Mouse (Mus musculus) stomach, adult 2 months (tissue): ENCODE data around the gene A030005K14Rik. TPM values are rescaled to one million over a fixed set of nuclear protein-coding genes. Genes with fewer than 3 reads are reported as not detected.

Source experiments
- polyA plus RNA-seq: library from polyadenylated mRNA; depleted of rRNA; stranded (reverse); fragments of >200 nt; gene quantifications from 2 replicates; pipeline ENCODE4 v1.2.3, GENCODE M21; 2012; rRNA removed

A030005K14Rik gene
- polyA plus RNA-seq: not detected in 2 replicates

GRCm38 (mm10) chr1:83059278-83059677, at the start of gene A030005K14Rik:
TSS of gene A030005K14Rik (minus strand) at chr1:83059378.

GRCm38 (mm10) chr1:83060643-83061042, 1.5 kb upstream of the A030005K14Rik start, which contains the start of gene Krtap28-13:
TSS of gene Krtap28-13 (plus strand) at chr1:83060930.

GRCm38 (mm10) chr1:83044882-83045427, 14.2 kb downstream of the A030005K14Rik start, which contains the start of gene Gm47969:
TSS of gene Gm47969 (plus strand) at chr1:83044932.

GRCm38 (mm10) chr1:83042380-83042779, 16.8 kb downstream of the A030005K14Rik start, which contains the start of gene Krtap28-10:
TSS of gene Krtap28-10 (minus strand) at chr1:83042480.

GRCm38 (mm10) chr1:83038109-83038672, 21.0 kb downstream of the A030005K14Rik start, which contains the start of gene Slc19a3:
TSS of gene Slc19a3 (minus strand) at chr1:83038448.

Other genes starting within 250 kb of the A030005K14Rik start
- 11.9 and 12.7 TPM in 2 replicates for gene Agfg1, start 219.9 kb downstream of the A030005K14Rik start, polyA plus RNA-seq
- 0.21 and 0.22 TPM in 2 replicates for gene A030005L19Rik, start 146.1 kb downstream of the A030005K14Rik start, polyA plus RNA-seq
- gene A030014E15Rik, start 134.5 kb downstream of the A030005K14Rik start, polyA plus RNA-seq: not detected in 2 replicates
- gene Gm6217, start 128.0 kb downstream of the A030005K14Rik start, polyA plus RNA-seq: not detected in 2 replicates
- gene A030003K21Rik, start 116.0 kb downstream of the A030005K14Rik start, polyA plus RNA-seq: not detected in 2 replicates
- not detected in 2 replicates for gene Gm7544, start 103.4 kb downstream of the A030005K14Rik start, polyA plus RNA-seq
- gene Gm47955, start 99.1 kb downstream of the A030005K14Rik start, polyA plus RNA-seq: not detected in 2 replicates
- gene Gm47959, start 58.8 kb downstream of the A030005K14Rik start, polyA plus RNA-seq: not detected in 2 replicates
- 0.03 and 0.06 TPM in 2 replicates for gene Slc19a3, start 20.9 kb downstream of the A030005K14Rik start, polyA plus RNA-seq
- gene Krtap28-10, start 16.9 kb downstream of the A030005K14Rik start, polyA plus RNA-seq: not detected in 2 replicates
- not detected in 2 replicates for gene Gm47969, start 14.4 kb downstream of the A030005K14Rik start, polyA plus RNA-seq
- gene Krtap28-13, start 1.6 kb upstream of the A030005K14Rik start, polyA plus RNA-seq: not detected in 2 replicates
- 0.11 TPM in 1 of 2 replicates, not detected in the other for gene Ccl20, start 57.4 kb upstream of the A030005K14Rik start, polyA plus RNA-seq
- gene Daw1, start 100.4 kb upstream of the A030005K14Rik start, polyA plus RNA-seq: 0.06 TPM in 1 of 2 replicates, not detected in the other